Mouse (Mus musculus) monocyte, adult 2 months (primary cell): Measurements from ENCODE around the gene Gm11172.
"Not testable (repeated sequence)": the region's sequence is repeated elsewhere in the genome, so short reads cannot be mapped to it uniquely, and the experiment has no call there.

Experiments
- DNase-seq, 2 experiments: peaks; one replicate each; pipeline ENCODE4 v3.0.0; 2022; ENCODE audit warnings: low spot score in 2 of 2, low read depth in 1 of 2

The Gm11172 gene

GRCm38 (mm10) chr16:10828461-10828805 lies 15.7 kb downstream of the Gm11172 start:
- DNase-seq = no peak

GRCm38 (mm10) chr16:10834542-10834910 lies 21.8 kb downstream of the Gm11172 start:
- DNase-seq = no peak

DNA sequence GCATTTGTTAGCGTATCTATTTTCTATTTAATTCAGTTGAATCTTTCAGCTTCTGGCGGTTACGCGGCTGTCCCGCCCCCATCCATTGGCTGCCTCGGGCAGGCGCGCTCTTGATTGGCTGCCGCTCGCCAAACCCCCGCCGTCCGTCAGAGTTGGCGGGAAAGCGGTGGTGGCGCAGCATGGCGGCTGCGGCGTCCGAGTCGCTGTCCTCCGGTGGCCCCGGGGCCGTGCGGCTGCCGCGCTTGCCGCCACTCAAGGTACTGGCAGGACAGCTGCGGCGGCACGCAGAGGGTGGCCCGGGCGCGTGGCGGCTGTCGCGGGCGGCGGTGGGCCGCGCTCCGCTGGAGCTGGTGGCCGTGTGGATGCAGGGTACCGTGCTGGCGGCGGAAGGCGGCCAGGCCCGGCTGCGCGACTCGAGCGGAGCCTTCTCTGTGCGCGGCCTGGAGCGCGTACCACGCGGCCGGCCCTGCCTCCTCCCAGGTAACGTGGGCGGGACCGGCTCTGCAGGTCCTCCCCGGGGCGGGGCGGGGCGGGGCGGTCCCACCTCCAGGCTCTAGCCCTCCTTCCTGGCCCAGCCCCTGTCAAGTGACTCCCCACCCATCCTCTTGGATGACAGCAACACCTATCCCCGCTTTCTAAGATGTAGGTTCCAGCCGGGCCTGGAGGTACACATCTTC lies 22.3 kb downstream of the Gm11172 start, which contains the start of gene Rmi2:
Gene Rmi2, plus strand, starts transcription at position 149 of the 677 bp plus-strand sequence.
- peak; percentile 33 to 43 for DNase-seq

- no peak for DNase-seq
These were observed 23.7 kb downstream of the Gm11172 start for GRCm38 (mm10) chr16:10836388-10836787.

DNA sequence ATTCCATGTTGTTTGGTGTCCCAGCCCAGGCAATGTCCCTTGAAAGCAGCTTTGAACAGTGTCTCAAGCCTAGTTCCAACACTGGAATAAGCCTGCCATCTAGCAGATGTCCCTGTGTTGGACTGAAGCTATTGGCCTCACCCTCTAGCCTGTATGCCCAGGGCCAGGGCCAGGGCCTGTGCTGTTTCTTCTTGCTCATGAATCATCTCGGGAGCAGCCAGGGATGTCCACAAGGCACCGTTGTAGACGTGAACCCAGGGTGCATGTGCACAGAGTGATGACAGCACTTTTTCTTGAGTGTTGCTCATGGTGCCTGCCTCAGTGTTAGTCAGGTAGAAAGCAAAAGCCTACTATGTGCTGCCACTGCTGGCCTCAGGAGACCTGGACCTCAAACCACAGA lies 24.5 kb downstream of the Gm11172 start:
- DNase-seq = no peak

DNA sequence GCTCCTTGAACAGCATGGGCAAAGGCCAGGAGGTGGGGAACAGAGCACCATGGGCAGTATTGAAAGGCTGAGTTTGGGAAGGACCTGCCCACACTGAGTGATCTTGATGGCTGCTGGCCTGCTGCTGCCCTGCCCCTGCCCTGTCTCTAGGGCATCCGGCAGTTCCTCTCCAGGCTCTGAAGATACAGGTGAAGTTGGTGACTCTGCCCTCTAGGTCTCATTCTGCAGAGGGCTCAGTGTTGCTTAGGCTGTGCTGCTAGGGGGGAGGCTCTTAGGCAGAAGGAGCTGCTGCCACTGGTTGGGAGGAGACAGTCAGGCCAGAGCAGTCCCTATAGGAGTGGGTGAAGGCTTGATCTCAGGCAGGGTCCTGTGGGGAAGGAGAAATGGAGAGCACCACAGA lies 25.2 kb downstream of the Gm11172 start:
- no peak for DNase-seq

GRCm38 (mm10) chr16:10838487-10839245 lies 26.0 kb downstream of the Gm11172 start:
- DNase-seq = peak; percentile 45 to 59

DNA sequence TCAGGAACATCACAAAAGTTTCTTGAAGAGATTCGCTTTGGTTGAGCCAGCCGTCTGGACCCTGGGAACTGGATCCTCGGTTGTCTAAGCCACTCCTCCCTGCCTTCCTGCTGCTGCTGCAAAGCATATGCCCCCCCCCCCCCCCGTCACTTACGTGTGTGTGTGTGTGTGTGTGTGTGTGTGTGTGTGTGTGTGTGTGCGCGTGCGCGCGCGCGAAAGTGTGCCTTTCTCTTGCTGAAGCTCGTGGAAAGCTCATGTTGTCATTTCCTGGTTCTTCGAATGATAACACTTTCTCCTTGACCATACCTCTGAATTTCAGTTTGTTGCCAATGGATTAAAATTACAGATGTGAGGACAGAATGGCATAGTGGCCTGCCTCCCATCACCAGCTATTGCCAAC lies 27.3 kb downstream of the Gm11172 start:
- no peak for DNase-seq

DNA sequence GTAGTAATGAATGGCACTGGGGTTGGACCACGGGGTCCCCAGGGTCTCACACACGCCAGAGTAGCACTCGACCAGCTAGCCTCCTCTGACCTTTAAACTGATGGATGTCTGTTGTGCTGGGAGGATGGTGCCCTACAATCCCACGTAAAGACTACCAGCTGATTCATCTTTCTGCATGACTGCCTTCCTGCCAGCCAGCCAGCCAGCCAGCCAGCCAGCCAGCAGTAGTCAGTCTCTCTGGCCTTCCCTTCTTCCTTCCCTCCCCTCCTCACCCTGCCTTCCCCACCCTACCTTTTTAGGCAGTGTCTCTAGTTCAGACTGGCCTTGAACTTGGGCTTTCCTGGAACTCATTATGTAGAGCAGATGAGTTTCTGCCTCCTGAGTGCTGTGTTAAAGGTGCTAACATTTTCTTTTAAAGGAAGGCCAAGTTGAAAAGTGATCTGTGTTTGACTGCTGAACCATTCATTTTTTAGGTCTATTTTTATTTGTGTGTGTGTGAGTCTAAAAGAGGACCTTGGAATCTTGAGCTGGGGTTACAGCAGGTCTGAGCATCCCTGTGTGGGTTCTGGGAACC lies 29.7 kb downstream of the Gm11172 start:
- no peak for DNase-seq

DNA sequence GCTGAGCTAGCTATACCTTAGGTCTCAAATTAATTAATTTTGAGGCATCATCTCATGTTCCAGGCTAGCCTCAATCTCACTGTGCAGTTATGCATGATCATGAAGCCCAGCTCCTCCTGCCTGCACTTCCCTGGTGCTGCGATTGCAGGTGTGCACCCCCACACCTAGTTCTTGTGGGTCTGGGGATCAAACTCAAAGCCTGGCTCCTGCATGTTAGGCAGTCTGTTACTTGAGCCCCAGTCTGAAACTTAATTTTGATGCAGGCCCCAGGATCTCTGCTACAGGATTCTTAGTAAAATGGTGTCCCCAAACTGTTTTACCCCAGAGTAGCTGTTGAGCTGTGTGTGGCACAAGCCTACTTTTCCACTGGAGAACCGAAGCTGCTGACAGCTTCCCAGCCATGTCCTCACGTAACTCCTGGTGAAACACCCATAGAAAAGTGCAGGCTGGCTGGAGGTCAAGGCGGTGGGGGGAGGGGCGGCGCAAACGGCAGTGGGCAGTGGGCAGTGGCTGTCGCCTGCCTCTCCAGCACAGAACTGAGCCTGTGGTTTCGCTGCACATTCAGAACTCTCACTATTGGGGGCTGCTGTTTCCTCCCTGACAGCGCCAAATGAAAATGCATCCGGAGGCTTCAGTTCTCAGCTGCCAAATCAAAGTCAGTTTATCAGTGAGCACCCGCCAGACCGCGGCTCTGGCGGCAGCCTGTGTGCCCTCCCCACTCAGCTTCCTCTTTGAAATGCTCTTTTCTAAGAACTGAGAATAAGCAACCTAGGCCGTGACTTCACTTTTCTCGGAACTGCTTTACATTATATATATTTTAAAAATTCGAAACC lies 31.0 kb downstream of the Gm11172 start:
- DNase-seq = peak; percentile 20 to 24

DNA sequence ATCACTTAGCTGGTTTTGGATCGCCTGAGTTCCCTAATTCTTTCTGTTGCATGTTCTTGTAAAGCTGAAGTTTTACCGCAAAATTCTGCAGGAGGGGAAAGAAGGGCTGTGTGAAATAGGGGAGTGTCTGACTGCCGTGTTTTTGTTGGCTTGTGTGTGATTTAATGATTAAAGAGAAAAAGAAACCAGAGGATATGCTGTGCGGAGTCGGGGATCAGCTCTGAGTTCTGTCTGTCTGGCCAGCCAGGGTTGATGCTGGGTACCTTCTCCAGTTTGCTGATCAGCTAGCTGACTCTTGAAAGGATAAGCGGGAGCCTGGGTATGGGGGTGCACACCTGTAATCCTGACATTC lies 31.6 kb downstream of the Gm11172 start:
- DNase-seq = no peak

DNA sequence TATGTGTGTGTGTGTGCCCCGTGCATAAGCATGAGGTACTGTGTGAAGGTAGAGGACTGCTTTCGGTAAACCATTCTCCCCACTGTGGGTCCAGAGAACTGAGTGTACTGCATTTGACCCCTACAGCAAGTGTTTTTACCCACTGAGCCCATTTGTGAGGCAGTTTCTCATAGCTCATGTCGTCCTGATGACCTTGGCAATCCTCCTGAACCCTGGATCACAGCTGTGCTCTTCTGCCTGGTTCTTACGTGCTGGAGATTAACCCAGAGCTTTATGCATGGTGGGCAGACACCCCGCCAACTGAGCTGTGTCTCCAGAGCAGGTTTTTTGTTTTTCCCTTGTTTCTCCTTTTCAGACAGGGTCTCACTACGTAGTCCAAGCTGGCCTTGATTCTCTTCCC lies 33.2 kb downstream of the Gm11172 start:
- no peak for DNase-seq

GRCm38 (mm10) chr16:10846503-10846902 lies 33.8 kb downstream of the Gm11172 start:
- DNase-seq = peak in 1 of 2 experiments; percentile 26

GRCm38 (mm10) chr16:10849965-10850861 lies 37.5 kb downstream of the Gm11172 start:
- DNase-seq = no peak

- no peak for DNase-seq
These were observed 38.2 kb downstream of the Gm11172 start for GRCm38 (mm10) chr16:10850905-10851304.

DNA sequence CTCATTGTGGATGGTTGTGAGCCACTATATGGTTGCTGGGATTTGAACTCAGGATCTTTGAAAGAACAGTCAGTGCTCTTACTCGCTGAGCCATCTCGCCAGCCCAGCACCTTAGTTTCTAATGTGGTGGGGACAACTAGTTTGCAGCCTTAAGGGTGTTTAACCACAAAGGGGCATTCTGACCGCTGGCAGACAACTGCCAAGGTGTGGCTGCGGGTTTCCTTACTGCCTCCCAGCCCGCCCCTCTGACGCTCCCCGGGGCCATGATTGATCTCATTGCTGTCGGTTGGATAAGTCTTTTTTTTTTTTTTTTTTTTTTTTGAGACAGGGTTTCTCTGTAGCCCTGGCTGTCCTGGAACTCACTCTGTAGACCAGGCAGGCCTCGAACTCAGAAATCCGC lies 39.5 kb downstream of the Gm11172 start:
- not testable (repeated sequence) for DNase-seq

- no peak for DNase-seq
These were observed 47.1 kb downstream of the Gm11172 start for GRCm38 (mm10) chr16:10859726-10860245.

DNA sequence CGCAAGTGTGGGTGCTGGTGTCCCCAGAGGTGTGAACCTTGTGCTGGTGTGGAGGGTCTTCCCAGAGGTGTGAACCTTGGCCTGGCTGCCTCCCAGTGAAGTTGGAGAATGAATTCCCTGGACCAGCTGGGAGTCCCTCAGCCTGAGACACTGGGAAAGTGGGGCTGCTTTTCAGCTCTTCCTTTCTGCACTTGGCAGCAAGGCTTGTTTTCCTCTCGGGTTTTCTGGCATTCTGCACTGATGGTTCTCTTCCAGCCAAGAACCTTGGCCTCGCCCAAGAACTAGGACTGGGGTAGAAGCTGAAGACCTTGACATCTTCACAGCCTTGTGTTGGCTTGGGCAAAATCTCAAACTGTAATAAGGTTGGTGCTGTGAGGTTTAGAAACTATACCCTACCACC lies 48.7 kb downstream of the Gm11172 start:
- DNase-seq = no peak
